Mouse (Mus musculus) Patski (cell line): ENCODE data around the gene Lilr4b. TPM values are rescaled to one million over a fixed set of nuclear protein-coding genes. Genes with fewer than 3 reads are reported as not detected.

Experiments
- ATAC-seq: fragments of 100-300 bp; one replicate; pipeline ENCODE4 v1.8.0; 2021
- CTCF ChIA-PET: fragments of 350-600 bp; sonication (Branson Sonifier 250); formaldehyde crosslinking; loops from one replicate; lab custom pipeline; 2022; ENCODE audit warnings: inconsistent platforms; lab: Charles Lee
- POLR2A ChIA-PET: fragments of 350-600 bp; sonication (Branson Sonifier 250); formaldehyde crosslinking; loops from one replicate; lab custom pipeline; 2022; ENCODE audit warnings: antibody characterized with exemption, inconsistent platforms; lab: Charles Lee
- DNase-seq: peaks from one replicate; pipeline ENCODE4 v3.0.0-alpha.2; 2011; ENCODE audit warnings: low read depth, low spot score
- H3K27me3 ChIP-seq: fragments of 371-371 bp; one replicate; pipeline ENCODE4 v1.5.1; 2021
- CTCF ChIP-seq: fragments of 100-300 bp; IDR thresholded peaks from one replicate; pipeline ENCODE4 v1.5.1; 2021
- in situ Hi-C: fragments of 300-500 bp; cut with MboI; formaldehyde crosslinking; loops from 3 replicates; pipeline ENCODE4 v1.11.1; 2018; ENCODE audit warnings: low pct_unique_long_range_greater_than_20kb, mixed read lengths
- polyA plus RNA-seq: library from polyadenylated mRNA; unstranded; gene quantifications from one replicate; pipeline ENCODE4 v1.2.3, GENCODE M21; 2021

The Lilr4b gene
- polyA plus RNA-seq, 1 experiment from 2014 or later: not detected

GRCm38 (mm10) chr10:51526090-51526489 is 45.7 kb downstream of the Lilr4b start:
- no peak for TF ChIP-seq CTCF
- ChIA-PET CTCF (no interaction called here), POLR2A (no interaction called here)
- in situ Hi-C loops: no loop called here
- H3K27me3 ChIP-seq: no peaks in the 10 kb centered on the region
- DNase-seq: no peak
- ATAC-seq: no peak

GRCm38 (mm10) chr10:51526633-51527032 is 46.2 kb downstream of the Lilr4b start:
- CTCF ChIA-PET: no interaction called here

GRCm38 (mm10) chr10:51528840-51529434 is 48.5 kb downstream of the Lilr4b start:
- TF ChIP-seq CTCF: no peak
- ATAC-seq (no peak), DNase-seq (no peak)
- in situ Hi-C loops: no loop called here
- ChIA-PET POLR2A (interaction anchor here (0.5 kb wide), 1 partner anchor 1134 kb away, joined by 4 read pairs; no protein-coding TSS in a partner anchor), CTCF (interaction anchor here (1.4 kb wide), 1 partner anchor 24 kb away, joined by 3 read pairs; no protein-coding TSS in a partner anchor)
- no peaks in the 10 kb centered on the region for H3K27me3 ChIP-seq

More at GRCm38 (mm10) chr10:51526633-51527032, 46.2 kb downstream of the Lilr4b start:
- TF ChIP-seq CTCF: no peak
- POLR2A ChIA-PET: no interaction called here
- in situ Hi-C loops: no loop called here
- no peaks in the 10 kb centered on the region for H3K27me3 ChIP-seq
- ATAC-seq (no peak), DNase-seq (no peak)

- ChIA-PET POLR2A (interaction anchor here (0.5 kb wide), 1 partner anchor 1135 kb away, joined by 4 read pairs; no protein-coding TSS in a partner anchor), CTCF (no interaction called here)
- DNase-seq (no peak), ATAC-seq (no peak)
- in situ Hi-C loops: no loop called here
- TF ChIP-seq CTCF: no peak
- no peaks in the 10 kb centered on the region for H3K27me3 ChIP-seq
These were observed 49.1 kb downstream of the Lilr4b start for GRCm38 (mm10) chr10:51529497-51529896.

- no peak for DNase-seq
- ATAC-seq: no peak
- ChIA-PET CTCF (no interaction called here), POLR2A (no interaction called here)
- in situ Hi-C loops: no loop called here
- no peaks in the 10 kb centered on the region for H3K27me3 ChIP-seq
- no peak for TF ChIP-seq CTCF
These were observed 50.4 kb downstream of the Lilr4b start for GRCm38 (mm10) chr10:51530813-51531212.

Other genes starting within 250 kb of the Lilr4b start
- not detected for gene Gm49339, start within 50 bp of the Lilr4b start, polyA plus RNA-seq
- gene Lilrb4a, start 10.3 kb downstream of the Lilr4b start, polyA plus RNA-seq: not detected
- not detected for gene Fam162b, start 109.9 kb downstream of the Lilr4b start, polyA plus RNA-seq
- gene Gprc6a, start 150.8 kb downstream of the Lilr4b start, polyA plus RNA-seq: not detected
- not detected for gene Rfx6, start 197.1 kb downstream of the Lilr4b start, polyA plus RNA-seq